Mouse (Mus musculus): ENCODE results near the gene Sft2d2. TPM values are rescaled to one million over a fixed set of nuclear protein-coding genes. Genes with fewer than 3 reads are reported as not detected.

Gene Sft2d2
- polyA plus RNA-seq, 1 experiment from 2014 or later, result 5.8 TPM

- H3K36me3 ChIP-seq (ENCODE audit: control insufficient read depth, insufficient read depth, low read length), result no peaks in the 10 kb centered on the region
- H3K4me3 ChIP-seq (ENCODE audit: low read length), result no peak overlapping the region
- no peak overlapping the region for H3K9ac ChIP-seq (ENCODE audit: low read depth, low read length)
- 41% methylated on average over 2 of the region's 2 CpGs for WGBS
- ATAC-seq, result no peak
- no peak overlapping the region for H3K4me2 ChIP-seq (ENCODE audit: low read length)
- no peak overlapping the region for H3K27ac ChIP-seq (ENCODE audit: low read depth, low read length)
- H3K9me3 ChIP-seq (ENCODE audit: control insufficient read depth, low read length), result no peaks in the 10 kb centered on the region
- no peaks in the 10 kb centered on the region for H3K4me1 ChIP-seq (ENCODE audit: control insufficient read depth, insufficient read depth, low read depth, low read length)
- H3K27me3 ChIP-seq (replicated peaks; ENCODE audit: control insufficient read depth, insufficient read depth, low read length), result no peaks in the 10 kb centered on the region
Observed at GRCm38 (mm10) chr1:165205591-165205990, 11.4 kb upstream of the Sft2d2 start.

GRCm38 (mm10) chr1:165203488-165204035 is 9.3 kb upstream of the Sft2d2 start:
- Histone ChIP-seq H3K27ac (ENCODE audit: low read depth, low read length) (no peak overlapping the region), H3K4me3 (ENCODE audit: low read length) (no peak overlapping the region), H3K4me1 (ENCODE audit: control insufficient read depth, insufficient read depth, low read depth, low read length) (no peaks in the 10 kb centered on the region), H3K9me3 (ENCODE audit: control insufficient read depth, low read length) (no peaks in the 10 kb centered on the region), H3K36me3 (ENCODE audit: control insufficient read depth, insufficient read depth, low read length) (no peaks in the 10 kb centered on the region), H3K9ac (ENCODE audit: low read depth, low read length) (no peak overlapping the region), H3K27me3 (replicated peaks; ENCODE audit: control insufficient read depth, insufficient read depth, low read length) (no peaks in the 10 kb centered on the region), H3K4me2 (ENCODE audit: low read length) (no peak overlapping the region)
- no peak for ATAC-seq
- 61% methylated on average over 2 of the region's 2 CpGs for WGBS

- no peak overlapping the region for H3K9ac ChIP-seq (ENCODE audit: low read depth, low read length)
- H3K4me1 ChIP-seq (ENCODE audit: control insufficient read depth, insufficient read depth, low read depth, low read length), result no peaks in the 10 kb centered on the region
- H3K4me2 ChIP-seq (ENCODE audit: low read length), result no peak overlapping the region
- no peaks in the 10 kb centered on the region for H3K36me3 ChIP-seq (ENCODE audit: control insufficient read depth, insufficient read depth, low read length)
- 82% methylated on average over 4 of the region's 4 CpGs for WGBS
- H3K27me3 ChIP-seq (replicated peaks; ENCODE audit: control insufficient read depth, insufficient read depth, low read length), result no peaks in the 10 kb centered on the region
- no peak overlapping the region for H3K27ac ChIP-seq (ENCODE audit: low read depth, low read length)
- H3K4me3 ChIP-seq (ENCODE audit: low read length), result no peak overlapping the region
- no peaks in the 10 kb centered on the region for H3K9me3 ChIP-seq (ENCODE audit: control insufficient read depth, low read length)
- no peak for ATAC-seq
Observed at GRCm38 (mm10) chr1:165201445-165202012, 7.3 kb upstream of the Sft2d2 start.

- Histone ChIP-seq H3K36me3 (ENCODE audit: control insufficient read depth, insufficient read depth, low read length) (no peaks in the 10 kb centered on the region), H3K4me2 (ENCODE audit: low read length) (no peak overlapping the region), H3K27ac (ENCODE audit: low read depth, low read length) (no peak overlapping the region), H3K9ac (ENCODE audit: low read depth, low read length) (no peak overlapping the region), H3K9me3 (ENCODE audit: control insufficient read depth, low read length) (no peaks in the 10 kb centered on the region), H3K4me1 (ENCODE audit: control insufficient read depth, insufficient read depth, low read depth, low read length) (no peaks in the 10 kb centered on the region), H3K27me3 (replicated peaks; ENCODE audit: control insufficient read depth, insufficient read depth, low read length) (no peaks in the 10 kb centered on the region), H3K4me3 (ENCODE audit: low read length) (no peak overlapping the region)
- no peak for ATAC-seq
- WGBS, result 89% methylated on average over 8 of the region's 8 CpGs
Observed at GRCm38 (mm10) chr1:165200748-165201147, 6.5 kb upstream of the Sft2d2 start.

- H3K36me3 ChIP-seq (ENCODE audit: control insufficient read depth, insufficient read depth, low read length), result no peaks in the 10 kb centered on the region
- 63% methylated on average over 3 of the region's 3 CpGs for WGBS
- H3K9me3 ChIP-seq (ENCODE audit: control insufficient read depth, low read length), result no peaks in the 10 kb centered on the region
- no peak for ATAC-seq
- H3K27me3 ChIP-seq (replicated peaks; ENCODE audit: control insufficient read depth, insufficient read depth, low read length), result no peaks in the 10 kb centered on the region
- no peak overlapping the region for H3K4me3 ChIP-seq (ENCODE audit: low read length)
- H3K27ac ChIP-seq (ENCODE audit: low read depth, low read length), result no peak overlapping the region
- no peak overlapping the region for H3K9ac ChIP-seq (ENCODE audit: low read depth, low read length)
- peaks cover 3% of the 10 kb centered on the region; the same call in 1 of the 2 replicates for H3K4me1 ChIP-seq (ENCODE audit: control insufficient read depth, insufficient read depth, low read depth, low read length)
- no peak overlapping the region for H3K4me2 ChIP-seq (ENCODE audit: low read length)
Observed at GRCm38 (mm10) chr1:165199639-165200038, 5.4 kb upstream of the Sft2d2 start.

GRCm38 (mm10) chr1:165198951-165199350 is 4.7 kb upstream of the Sft2d2 start:
- Histone ChIP-seq H3K9ac (ENCODE audit: low read depth, low read length) (no peak overlapping the region), H3K4me2 (ENCODE audit: low read length) (no peak overlapping the region), H3K36me3 (ENCODE audit: control insufficient read depth, insufficient read depth, low read length) (no peaks in the 10 kb centered on the region), H3K27ac (ENCODE audit: low read depth, low read length) (no peak overlapping the region), H3K4me1 (ENCODE audit: control insufficient read depth, insufficient read depth, low read depth, low read length) (peaks cover 4% of the 10 kb centered on the region; the same call in 1 of the 2 replicates), H3K4me3 (ENCODE audit: low read length) (no peak overlapping the region), H3K9me3 (ENCODE audit: control insufficient read depth, low read length) (no peaks in the 10 kb centered on the region), H3K27me3 (replicated peaks; ENCODE audit: control insufficient read depth, insufficient read depth, low read length) (no peaks in the 10 kb centered on the region)
- WGBS, result 68% methylated on average over 1 of the region's 1 CpGs
- no peak for ATAC-seq

GRCm38 (mm10) chr1:165197875-165198274 is 3.6 kb upstream of the Sft2d2 start:
- peaks cover 10% of the 10 kb centered on the region; the same call in 1 of the 2 replicates for H3K4me1 ChIP-seq (ENCODE audit: control insufficient read depth, insufficient read depth, low read depth, low read length)
- no peaks in the 10 kb centered on the region for H3K9me3 ChIP-seq (ENCODE audit: control insufficient read depth, low read length)
- 78% methylated on average over 3 of the region's 3 CpGs for WGBS
- H3K36me3 ChIP-seq (ENCODE audit: control insufficient read depth, insufficient read depth, low read length), result no peaks in the 10 kb centered on the region
- no peak overlapping the region for H3K27ac ChIP-seq (ENCODE audit: low read depth, low read length)
- no peak for ATAC-seq
- no peaks in the 10 kb centered on the region for H3K27me3 ChIP-seq (replicated peaks; ENCODE audit: control insufficient read depth, insufficient read depth, low read length)
- no peak overlapping the region for H3K4me3 ChIP-seq (ENCODE audit: low read length)
- H3K9ac ChIP-seq (ENCODE audit: low read depth, low read length), result no peak overlapping the region
- H3K4me2 ChIP-seq (ENCODE audit: low read length), result no peak overlapping the region

- H3K4me2 ChIP-seq (ENCODE audit: low read length), result no peak overlapping the region
- no peak overlapping the region for H3K9ac ChIP-seq (ENCODE audit: low read depth, low read length)
- ATAC-seq, result no peak
- no peaks in the 10 kb centered on the region for H3K27me3 ChIP-seq (replicated peaks; ENCODE audit: control insufficient read depth, insufficient read depth, low read length)
- peaks cover 10% of the 10 kb centered on the region; the same call in 1 of the 2 replicates for H3K4me1 ChIP-seq (ENCODE audit: control insufficient read depth, insufficient read depth, low read depth, low read length)
- H3K27ac ChIP-seq (ENCODE audit: low read depth, low read length), result no peak overlapping the region
- WGBS, result 76% methylated on average over 3 of the region's 3 CpGs
- no peaks in the 10 kb centered on the region for H3K9me3 ChIP-seq (ENCODE audit: control insufficient read depth, low read length)
- no peaks in the 10 kb centered on the region for H3K36me3 ChIP-seq (ENCODE audit: control insufficient read depth, insufficient read depth, low read length)
- no peak overlapping the region for H3K4me3 ChIP-seq (ENCODE audit: low read length)
Observed at GRCm38 (mm10) chr1:165195396-165195960, 1.2 kb upstream of the Sft2d2 start.

- ATAC-seq, result no peak; the same call in none of the 2 replicates
- H3K9me3 ChIP-seq (ENCODE audit: control insufficient read depth, low read length), result no peaks in the 10 kb centered on the region
- H3K27ac ChIP-seq (ENCODE audit: low read depth, low read length), result no peak overlapping the region; the same call in 1 of the 2 replicates
- H3K27me3 ChIP-seq (replicated peaks; ENCODE audit: control insufficient read depth, insufficient read depth, low read length), result no peaks in the 10 kb centered on the region
- H3K4me1 ChIP-seq (ENCODE audit: control insufficient read depth, insufficient read depth, low read depth, low read length), result peaks cover 10% of the 10 kb centered on the region; the same call in 1 of the 2 replicates
- H3K9ac ChIP-seq (ENCODE audit: low read depth, low read length), result peak overlapping the region; percentile 75
- no peaks in the 10 kb centered on the region for H3K36me3 ChIP-seq (ENCODE audit: control insufficient read depth, insufficient read depth, low read length)
- peak overlapping the region; percentile 98 for H3K4me2 ChIP-seq (ENCODE audit: low read length)
- peak overlapping the region; percentile 83 for H3K4me3 ChIP-seq (ENCODE audit: low read length)
- WGBS, result 9% methylated on average over 5 of the region's 5 CpGs
Observed at GRCm38 (mm10) chr1:165194662-165195013, 400 bp upstream of the Sft2d2 start.

Data from hindbrain, embryonic 16.5 days (tissue).